Comparison of ENCODE assay signal across 8 mouse cellular contexts in genomic region chr3:27631112-27631511, GRCm38 (mm10).
A peak's percentile ranks its signal among the peaks of the same experiment; 100 is the strongest.
DNase-seq lines count a peak whose midpoint lies in the region; ATAC-seq and TF ChIP-seq lines count a peak whose summit lies in the region.

No protein-coding gene starts in this region.

- peaks cover 24% of the 10 kb centered on the region for H3K36me3 ChIP-seq in forebrain, embryonic 10.5 days (replicated peaks)
- no peaks in the 10 kb centered on the region; the same call in 1 of the 2 replicates for H3K36me3 ChIP-seq in forebrain, embryonic 11.5 days (ENCODE audit: control insufficient read depth, insufficient read depth, low read length)
- no peaks in the 10 kb centered on the region for H3K36me3 ChIP-seq in hindbrain, embryonic 15.5 days
- peaks cover 3% of the 10 kb centered on the region; the same call in 1 of the 2 replicates for H3K36me3 ChIP-seq in stomach, embryonic 14.5 days (ENCODE audit: control insufficient read depth, insufficient read depth, low read length)

- H3K4me2 ChIP-seq in forebrain, embryonic 11.5 days (ENCODE audit: low read depth, low read length, severe bottlenecking): no peak overlapping the region
- H3K4me2 ChIP-seq in hindbrain, embryonic 15.5 days: no peak overlapping the region
- no peak overlapping the region for H3K4me2 ChIP-seq in stomach, embryonic 14.5 days (replicated peaks; ENCODE audit: low read depth, low read length)

- H3K9ac ChIP-seq in forebrain, embryonic 11.5 days (ENCODE audit: low read length): no peak overlapping the region
- H3K9ac ChIP-seq in hindbrain, embryonic 15.5 days: no peak overlapping the region
- no peak overlapping the region for H3K9ac ChIP-seq in stomach, embryonic 14.5 days (replicated peaks; ENCODE audit: low read depth, low read length)

- DNase-seq in forebrain, embryonic 10.5 days (ENCODE audit: extremely low spot score, low spot score): no peak
- DNase-seq in forebrain, embryonic 11.5 days (ENCODE audit: low spot score): no peak
- DNase-seq in MN1 (ENCODE audit: low spot score): peak; percentile 79
- DNase-seq in gastrocnemius, adult 2 months: peak; percentile 77
- no peak for DNase-seq in right cerebral cortex, postnatal 4 days
- no peak for DNase-seq in retina, embryonic 14.5 days (ENCODE audit: low spot score)

- H3K4me1 ChIP-seq in forebrain, embryonic 10.5 days: peaks cover 8% of the 10 kb centered on the region
- H3K4me1 ChIP-seq in forebrain, embryonic 11.5 days (replicated peaks; ENCODE audit: control insufficient read depth, insufficient read depth, low read length): no peaks in the 10 kb centered on the region; the same call in 1 of the 2 replicates
- H3K4me1 ChIP-seq in hindbrain, embryonic 15.5 days (replicated peaks): peaks cover 13% of the 10 kb centered on the region
- no peaks in the 10 kb centered on the region; the same call in 1 of the 2 replicates for H3K4me1 ChIP-seq in stomach, embryonic 14.5 days (ENCODE audit: control insufficient read depth, insufficient read depth, low read length)

- intact Hi-C loops in gastrocnemius, adult 2 months (cut with DNase I): no loop called here

- no peak for ATAC-seq in forebrain, embryonic 11.5 days (replicated peaks; ENCODE audit: low FRiP score)
- peak; percentile 57 for ATAC-seq in hindbrain, embryonic 15.5 days (ENCODE audit: low FRiP score, low read depth)
- peak; percentile 51; the same call in 1 of the 2 replicates for ATAC-seq in stomach, embryonic 14.5 days (ENCODE audit: insufficient number of reproducible peaks, insufficient read depth, low FRiP score, low read depth)

- no peak overlapping the region for H3K4me3 ChIP-seq in forebrain, embryonic 10.5 days
- H3K4me3 ChIP-seq in forebrain, embryonic 11.5 days (ENCODE audit: low read depth, low read length): no peak overlapping the region
- peak overlapping the region; percentile 26 for H3K4me3 ChIP-seq in gastrocnemius, adult 2 months
- H3K4me3 ChIP-seq in hindbrain, embryonic 15.5 days: no peak overlapping the region
- no peak overlapping the region for H3K4me3 ChIP-seq in stomach, embryonic 14.5 days (ENCODE audit: low read depth, low read length)

- no peak for TF ChIP-seq CTCF in gastrocnemius, adult 2 months (IDR thresholded peaks at IDR 0.05)

- H3K9me3 ChIP-seq in forebrain, embryonic 10.5 days: no peaks in the 10 kb centered on the region
- H3K9me3 ChIP-seq in forebrain, embryonic 11.5 days (ENCODE audit: control insufficient read depth, low read length): no peaks in the 10 kb centered on the region
- no peaks in the 10 kb centered on the region for H3K9me3 ChIP-seq in hindbrain, embryonic 15.5 days
- H3K9me3 ChIP-seq in stomach, embryonic 14.5 days (ENCODE audit: control insufficient read depth, low read depth, low read length): no peaks in the 10 kb centered on the region

- no peaks in the 10 kb centered on the region for H3K27me3 ChIP-seq in forebrain, embryonic 10.5 days (ENCODE audit: poor library complexity, severe bottlenecking)
- H3K27me3 ChIP-seq in forebrain, embryonic 11.5 days (ENCODE audit: control insufficient read depth, insufficient read depth, low read length): no peaks in the 10 kb centered on the region
- H3K27me3 ChIP-seq in hindbrain, embryonic 15.5 days: no peaks in the 10 kb centered on the region
- no peaks in the 10 kb centered on the region for H3K27me3 ChIP-seq in stomach, embryonic 14.5 days (ENCODE audit: control insufficient read depth, insufficient read depth, low read length)

- 0 out of 2 replicates have a peak overlapping the region, but pooled peaks have one; percentile 40 for H3K27ac ChIP-seq in forebrain, embryonic 10.5 days
- H3K27ac ChIP-seq in forebrain, embryonic 11.5 days (ENCODE audit: low read depth, low read length): no peak overlapping the region
- peak overlapping the region; percentile 83 for H3K27ac ChIP-seq in gastrocnemius, adult 2 months
- peak overlapping the region; percentile 35; the same call in 1 of the 2 replicates for H3K27ac ChIP-seq in hindbrain, embryonic 15.5 days (replicated peaks)
- H3K27ac ChIP-seq in stomach, embryonic 14.5 days (ENCODE audit: low read length): peak overlapping the region; percentile 68

- 78% methylated on average over 7 of the region's 7 CpGs for WGBS in forebrain, embryonic 10.5 days
- 89% methylated on average over 7 of the region's 7 CpGs for WGBS in forebrain, embryonic 11.5 days
- 68% methylated on average over 7 of the region's 7 CpGs for WGBS in hindbrain, embryonic 15.5 days
- WGBS in stomach, embryonic 14.5 days: 61% methylated on average over 7 of the region's 7 CpGs

Comparison
In these comparisons a context has a peak if more than half of its experiments do, and no peak if none do; other contexts are left out.
1. DNase-seq: peak in MN1 (single experiment) and gastrocnemius, adult 2 months (single experiment); none in forebrain, embryonic 10.5 days (single experiment), forebrain, embryonic 11.5 days (single experiment), right cerebral cortex, postnatal 4 days (single experiment) and retina, embryonic 14.5 days (single experiment).